Mouse (Mus musculus) embryonic facial prominence, embryonic 12.5 days (tissue): ENCODE data around the gene Schip1. TPM values are rescaled to one million over a fixed set of nuclear protein-coding genes. Genes with fewer than 3 reads are reported as not detected.

ENCODE experiments used
- ATAC-seq: fragments of 200-750 bp; cut with Nextera tagmentation; 2 replicates; pipeline ENCODE4 v1.8.0; 2017; ENCODE audit not compliant: insufficient number of reproducible peaks, insufficient read depth, low FRiP score, low TSS enrichment
- H3K27ac ChIP-seq: fragments of 300-500 bp; sonication (generic); 2 replicates; pipeline ENCODE4 v1.5.1; 2016; ENCODE audit warnings: mild to moderate bottlenecking
- H3K27me3 ChIP-seq: fragments of 300-500 bp; sonication (generic); 2 replicates; pipeline ENCODE4 v1.6.1; 2016; ENCODE audit warnings: mild to moderate bottlenecking, moderate library complexity
- H3K36me3 ChIP-seq: fragments of 300-500 bp; sonication (generic); 2 replicates; pipeline ENCODE4 v1.6.1; 2016; ENCODE audit warnings: mild to moderate bottlenecking
- H3K4me1 ChIP-seq: fragments of 300-500 bp; sonication (generic); 2 replicates; pipeline ENCODE4 v1.6.1; 2016
- H3K4me2 ChIP-seq: fragments of 300-500 bp; sonication (generic); replicated peaks from 2 replicates; pipeline ENCODE4 v1.6.1; 2016; ENCODE audit warnings: mild to moderate bottlenecking, moderate library complexity
- H3K4me3 ChIP-seq: fragments of 300-500 bp; sonication (generic); 2 replicates; pipeline ENCODE4 v1.5.1; 2016; ENCODE audit warnings: mild to moderate bottlenecking
- H3K9ac ChIP-seq: fragments of 300-500 bp; sonication (generic); 2 replicates; pipeline ENCODE4 v1.6.1; 2016; ENCODE audit warnings: mild to moderate bottlenecking, moderate library complexity
- H3K9me3 ChIP-seq: fragments of 300-500 bp; sonication (generic); 2 replicates; pipeline ENCODE4 v1.6.1; 2016; ENCODE audit warnings: mild to moderate bottlenecking, moderate library complexity
- WGBS: fragments of 180-500 bp; shearing (Covaris S2); methylation state at CpG from one replicate; pipeline ENCODE4 v1.1.7; 2016; 5-methylcytosine and 5-hydroxymethylcytosine counted together
- polyA plus RNA-seq: library from polyadenylated mRNA; unstranded; fragments of >200 nt; fragmentation: Nextera tagmentation; extraction: Ambion mirVana; gene quantifications from 2 replicates; pipeline ENCODE4 v1.2.1, GENCODE M21; 2016

Schip1 gene
- polyA plus RNA-seq, 1 experiment from 2014 or later: 37.6 TPM

- H3K36me3 ChIP-seq: no peaks in the 10 kb centered on the region
- H3K9ac ChIP-seq: no peak overlapping the region
- H3K27ac ChIP-seq: no peak overlapping the region
- H3K4me3 ChIP-seq: no peak overlapping the region
- H3K27me3 ChIP-seq: no peaks in the 10 kb centered on the region
- no peaks in the 10 kb centered on the region for H3K4me1 ChIP-seq
- 52% methylated on average over 5 of the region's 5 CpGs for WGBS
- no peaks in the 10 kb centered on the region for H3K9me3 ChIP-seq
- no peak for ATAC-seq
- no peak overlapping the region for H3K4me2 ChIP-seq
Measured at GRCm38 (mm10) chr3:68138833-68139627, 74.4 kb downstream of the Schip1 start.

DNA sequence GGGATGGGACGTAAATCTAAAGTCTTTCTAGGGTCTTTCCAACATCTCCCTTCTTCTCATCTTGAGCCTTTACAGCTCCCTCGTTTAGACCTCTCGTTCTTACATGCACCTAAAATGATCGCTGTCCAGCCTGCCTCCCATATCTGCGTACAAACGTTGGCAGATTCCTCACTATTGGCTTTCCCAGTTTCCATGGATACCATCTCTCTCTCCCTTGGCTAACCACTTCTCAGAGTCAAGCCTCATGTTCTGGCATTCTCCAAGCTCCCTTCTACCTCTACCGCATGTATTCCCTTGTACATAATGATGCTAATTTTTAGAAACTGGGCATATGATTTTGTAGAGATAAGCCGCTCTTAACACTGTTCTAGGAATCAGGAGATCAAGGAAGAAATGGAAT is 86.1 kb downstream of the Schip1 start:
- Histone ChIP-seq H3K36me3 (no peaks in the 10 kb centered on the region), H3K9me3 (no peaks in the 10 kb centered on the region), H3K4me3 (no peak overlapping the region), H3K9ac (no peak overlapping the region), H3K27ac (no peak overlapping the region), H3K4me1 (no peaks in the 10 kb centered on the region), H3K4me2 (no peak overlapping the region), H3K27me3 (no peaks in the 10 kb centered on the region)
- 89% methylated on average over 8 of the region's 8 CpGs for WGBS
- ATAC-seq: no peak

- ATAC-seq: no peak
- Histone ChIP-seq H3K4me3 (no peak overlapping the region), H3K9ac (no peak overlapping the region), H3K9me3 (no peaks in the 10 kb centered on the region), H3K4me2 (no peak overlapping the region), H3K27me3 (no peaks in the 10 kb centered on the region), H3K4me1 (no peaks in the 10 kb centered on the region), H3K36me3 (no peaks in the 10 kb centered on the region), H3K27ac (no peak overlapping the region)
- 61% methylated on average over 1 of the region's 1 CpGs for WGBS
Measured at GRCm38 (mm10) chr3:68160175-68160574, 95.6 kb downstream of the Schip1 start.

GRCm38 (mm10) chr3:68160760-68161159 is 96.2 kb downstream of the Schip1 start:
- ATAC-seq: no peak
- no peak overlapping the region for H3K4me3 ChIP-seq
- no peaks in the 10 kb centered on the region for H3K9me3 ChIP-seq
- 78% methylated on average over 3 of the region's 3 CpGs for WGBS
- H3K4me2 ChIP-seq: no peak overlapping the region
- no peaks in the 10 kb centered on the region for H3K27me3 ChIP-seq
- no peak overlapping the region for H3K9ac ChIP-seq
- no peaks in the 10 kb centered on the region for H3K36me3 ChIP-seq
- H3K4me1 ChIP-seq: no peaks in the 10 kb centered on the region
- no peak overlapping the region for H3K27ac ChIP-seq

DNA sequence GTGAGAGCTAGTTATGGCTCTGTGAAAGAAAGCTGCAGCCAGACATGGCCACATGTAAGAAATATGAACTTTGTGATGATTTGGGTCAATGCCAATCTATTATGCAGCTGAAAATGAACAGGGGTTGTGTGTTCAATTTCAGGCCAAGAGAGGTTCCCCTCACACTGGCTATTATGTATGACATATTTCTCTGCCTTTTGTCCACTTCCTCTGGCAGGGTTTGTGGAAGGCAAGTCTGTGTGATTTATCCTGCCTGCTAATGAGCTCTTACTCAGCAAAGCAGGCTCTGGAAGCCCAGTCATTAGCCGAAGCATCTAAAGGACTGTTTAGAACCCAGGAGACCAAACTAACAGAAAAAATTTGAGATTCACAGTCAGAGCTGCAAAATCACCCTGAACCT is 113.6 kb downstream of the Schip1 start:
- Histone ChIP-seq H3K36me3 (no peaks in the 10 kb centered on the region), H3K27ac (no peak overlapping the region), H3K4me2 (no peak overlapping the region), H3K9me3 (no peaks in the 10 kb centered on the region), H3K4me1 (no peaks in the 10 kb centered on the region), H3K9ac (no peak overlapping the region), H3K27me3 (no peaks in the 10 kb centered on the region), H3K4me3 (no peak overlapping the region)
- no peak for ATAC-seq
- 86% methylated on average over 1 of the region's 1 CpGs for WGBS

GRCm38 (mm10) chr3:68187471-68187870 is 122.9 kb downstream of the Schip1 start:
- Histone ChIP-seq H3K27ac (no peak overlapping the region), H3K36me3 (no peaks in the 10 kb centered on the region), H3K4me2 (no peak overlapping the region), H3K9ac (no peak overlapping the region), H3K9me3 (no peaks in the 10 kb centered on the region), H3K4me3 (no peak overlapping the region), H3K27me3 (no peaks in the 10 kb centered on the region), H3K4me1 (no peaks in the 10 kb centered on the region)
- ATAC-seq: no peak
- 56% methylated on average over 8 of the region's 8 CpGs for WGBS

DNA sequence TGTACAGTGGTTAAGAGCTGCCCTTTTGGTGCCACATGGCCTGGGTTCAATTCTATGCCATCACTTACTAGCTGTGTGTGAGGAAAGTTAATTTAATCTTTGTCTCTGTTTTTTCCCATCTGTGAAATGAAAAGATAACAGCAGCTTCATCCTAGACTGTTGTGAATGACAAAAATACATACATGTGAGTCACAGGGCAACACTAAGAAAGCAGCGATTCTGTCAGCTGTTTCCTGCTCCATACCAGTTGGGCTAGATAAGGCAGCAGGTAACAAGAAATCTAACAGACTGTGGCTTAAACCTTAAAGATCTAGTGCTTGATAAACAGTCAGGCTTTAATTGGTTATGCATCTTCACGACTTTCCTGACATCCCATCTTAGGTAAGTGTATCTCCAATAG is 124.5 kb downstream of the Schip1 start:
- Histone ChIP-seq H3K4me1 (no peaks in the 10 kb centered on the region), H3K36me3 (no peaks in the 10 kb centered on the region), H3K9me3 (no peaks in the 10 kb centered on the region), H3K9ac (no peak overlapping the region), H3K27me3 (no peaks in the 10 kb centered on the region), H3K27ac (no peak overlapping the region), H3K4me2 (no peak overlapping the region), H3K4me3 (no peak overlapping the region)
- ATAC-seq: no peak
- 72% methylated on average over 2 of the region's 2 CpGs for WGBS

DNA sequence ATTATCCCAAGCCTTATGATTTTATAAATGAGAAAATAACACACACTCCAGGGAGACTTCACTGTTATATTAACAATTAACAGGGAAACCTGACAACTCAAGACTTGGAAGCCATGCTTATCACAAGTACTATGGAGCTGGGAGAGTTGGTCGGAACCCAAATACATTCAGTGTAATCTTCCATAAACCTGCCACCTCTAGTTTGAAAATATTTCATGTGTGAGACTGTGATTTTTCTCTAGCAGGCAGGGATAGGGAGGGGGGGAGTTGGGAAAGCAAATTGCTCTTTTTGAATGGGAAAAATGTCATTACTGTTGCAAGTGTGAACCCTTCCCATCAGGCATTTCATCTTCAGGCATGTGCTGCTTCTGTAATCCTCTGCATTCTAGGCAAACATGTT is 132.3 kb downstream of the Schip1 start:
- H3K4me2 ChIP-seq: no peak overlapping the region
- H3K27me3 ChIP-seq: no peaks in the 10 kb centered on the region
- ATAC-seq: no peak
- no peaks in the 10 kb centered on the region for H3K36me3 ChIP-seq
- no peak overlapping the region for H3K4me3 ChIP-seq
- H3K9me3 ChIP-seq: no peaks in the 10 kb centered on the region
- no peaks in the 10 kb centered on the region for H3K4me1 ChIP-seq
- no peak overlapping the region for H3K9ac ChIP-seq
- 91% methylated on average over 1 of the region's 1 CpGs for WGBS
- H3K27ac ChIP-seq: no peak overlapping the region

- H3K9ac ChIP-seq: no peak overlapping the region
- H3K27ac ChIP-seq: no peak overlapping the region
- 50% methylated on average over 1 of the region's 1 CpGs for WGBS
- no peak overlapping the region for H3K4me2 ChIP-seq
- no peaks in the 10 kb centered on the region for H3K27me3 ChIP-seq
- no peaks in the 10 kb centered on the region for H3K9me3 ChIP-seq
- H3K4me3 ChIP-seq: no peak overlapping the region
- ATAC-seq: no peak
- H3K36me3 ChIP-seq: no peaks in the 10 kb centered on the region
- no peaks in the 10 kb centered on the region for H3K4me1 ChIP-seq
Measured at GRCm38 (mm10) chr3:68201214-68201613, 136.6 kb downstream of the Schip1 start.

- Histone ChIP-seq H3K36me3 (no peaks in the 10 kb centered on the region), H3K9me3 (no peaks in the 10 kb centered on the region), H3K4me3 (no peak overlapping the region), H3K27ac (no peak overlapping the region), H3K4me2 (no peak overlapping the region), H3K27me3 (no peaks in the 10 kb centered on the region), H3K9ac (no peak overlapping the region), H3K4me1 (no peaks in the 10 kb centered on the region)
- ATAC-seq: no peak
- 78% methylated on average over 4 of the region's 4 CpGs for WGBS
Measured at GRCm38 (mm10) chr3:68202162-68202902, 137.7 kb downstream of the Schip1 start.

DNA sequence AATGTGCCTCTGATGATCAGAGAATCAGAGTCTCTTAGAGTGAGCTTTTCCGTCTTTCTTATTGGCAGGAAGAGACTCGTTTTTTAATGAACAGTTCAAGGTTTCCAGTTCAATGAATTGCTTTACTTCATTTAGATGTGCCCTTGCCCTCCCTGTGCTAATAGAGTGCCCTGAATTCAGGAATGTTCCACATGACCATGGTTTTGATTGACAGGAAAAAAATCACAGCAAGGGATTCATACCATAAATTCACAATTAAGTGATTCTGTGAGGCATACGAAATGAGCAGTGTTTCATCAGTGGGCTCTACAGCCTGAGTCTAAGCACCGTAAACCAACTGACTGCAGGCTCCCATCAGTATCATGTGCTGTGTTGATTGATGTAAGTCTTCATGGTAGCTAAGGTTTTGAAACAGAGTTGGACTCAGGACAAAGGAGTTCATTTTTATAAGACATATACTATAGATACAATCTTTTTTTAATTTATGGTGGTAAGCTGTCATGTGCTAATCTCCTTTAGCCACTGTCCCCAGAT is 139.4 kb downstream of the Schip1 start:
- H3K4me1 ChIP-seq: peaks cover 3% of the 10 kb centered on the region; the same call in 1 of the 2 replicates
- no peak overlapping the region for H3K9ac ChIP-seq
- no peaks in the 10 kb centered on the region for H3K27me3 ChIP-seq
- no peak overlapping the region for H3K4me3 ChIP-seq
- WGBS: 75% methylated on average over 4 of the region's 4 CpGs
- ATAC-seq: no peak
- no peak overlapping the region for H3K4me2 ChIP-seq
- no peaks in the 10 kb centered on the region for H3K9me3 ChIP-seq
- no peak overlapping the region for H3K27ac ChIP-seq
- no peaks in the 10 kb centered on the region for H3K36me3 ChIP-seq

GRCm38 (mm10) chr3:68210422-68210821 is 145.8 kb downstream of the Schip1 start:
- Histone ChIP-seq H3K4me3 (no peak overlapping the region), H3K4me2 (no peak overlapping the region), H3K4me1 (peaks cover 5% of the 10 kb centered on the region; the same call in 1 of the 2 replicates), H3K27ac (no peak overlapping the region), H3K9me3 (no peaks in the 10 kb centered on the region), H3K9ac (no peak overlapping the region), H3K36me3 (no peaks in the 10 kb centered on the region), H3K27me3 (no peaks in the 10 kb centered on the region)
- 79% methylated on average over 4 of the region's 4 CpGs for WGBS
- no peak for ATAC-seq
